Mouse (Mus musculus) subcutaneous adipose tissue, adult 2 months (tissue): Measurements from ENCODE around the gene Sptlc2. TPM values are rescaled to one million over a fixed set of nuclear protein-coding genes. Genes with fewer than 3 reads are reported as not detected.

ENCODE experiments used
- polyA plus RNA-seq: library from polyadenylated mRNA; depleted of rRNA; stranded (reverse); fragments of >200 nt; gene quantifications from 2 replicates; pipeline ENCODE4 v1.2.3, GENCODE M21; 2012; ENCODE audit warnings: low replicate concordance; rRNA removed

Sptlc2 gene
- polyA plus RNA-seq, result 13.5 and 16.8 TPM in 2 replicates

GRCm38 (mm10) chr12:87388122-87388774 lies at the start of gene Sptlc2:
Gene Sptlc2, minus strand, starts transcription at chr12:87388355.

GRCm38 (mm10) chr12:87299657-87300440 lies 88.3 kb downstream of the Sptlc2 start, which contains the start of gene Ism2:
Gene Ism2, minus strand, starts transcription at chr12:87299705.

GRCm38 (mm10) chr12:87266108-87266826 lies 121.9 kb downstream of the Sptlc2 start, which contains the start of the genes Vipas39 and Ahsa1:
Gene Vipas39, minus strand, starts transcription at chr12:87266256.
Gene Ahsa1, plus strand, starts transcription at chr12:87266479.

Other genes with a start within 250 kb of the Sptlc2 start
- gene Gstz1, start 241.2 kb downstream of the Sptlc2 start, polyA plus RNA-seq, result 541 and 1,541 TPM in 2 replicates
- gene Pomt2, start 240.4 kb downstream of the Sptlc2 start, polyA plus RNA-seq, result 15.0 and 26.0 TPM in 2 replicates
- gene Samd15, start 188.6 kb downstream of the Sptlc2 start, polyA plus RNA-seq, result 0.29 TPM in 1 of 2 replicates, not detected in the other
- 6.5 and 9.4 TPM in 2 replicates for gene Tmed8, start 187.9 kb downstream of the Sptlc2 start, polyA plus RNA-seq
- 0.83 and 0.87 TPM in 2 replicates for gene Noxred1, start 149.6 kb downstream of the Sptlc2 start, polyA plus RNA-seq
- 35.5 and 40.0 TPM in 2 replicates for gene Vipas39, start 122.1 kb downstream of the Sptlc2 start, polyA plus RNA-seq
- 57.3 and 77.4 TPM in 2 replicates for gene Ahsa1, start 121.9 kb downstream of the Sptlc2 start, polyA plus RNA-seq
- gene Ism2, start 88.7 kb downstream of the Sptlc2 start, polyA plus RNA-seq, result 0.30 and 7.4 TPM in 2 replicates
- gene Slirp, start 55.5 kb upstream of the Sptlc2 start, polyA plus RNA-seq, result 20.2 and 21.2 TPM in 2 replicates
- gene Alkbh1, start 55.7 kb upstream of the Sptlc2 start, polyA plus RNA-seq, result 10.2 and 22.3 TPM in 2 replicates
- gene Snw1, start 83.9 kb upstream of the Sptlc2 start, polyA plus RNA-seq, result 10.7 and 15.6 TPM in 2 replicates
- gene Gm5788, start 106.4 kb upstream of the Sptlc2 start, polyA plus RNA-seq, result not detected in 2 replicates
- gene Gm8300, start 126.0 kb upstream of the Sptlc2 start, polyA plus RNA-seq, result not detected in 2 replicates
- 0.12 TPM in 1 of 2 replicates, not detected in the other for gene Oog1, start 214.3 kb upstream of the Sptlc2 start, polyA plus RNA-seq
- gene Gm4027, start 230.5 kb upstream of the Sptlc2 start, polyA plus RNA-seq, result not detected in 2 replicates